Mouse (Mus musculus) frontal cortex, postnatal 25 days (tissue): ENCODE results near the gene Chd3.
"Not testable (repeated sequence)": the region's sequence is repeated elsewhere in the genome, so short reads cannot be mapped to it uniquely, and the experiment has no call there.

Experiments
- DNase-seq, 2 experiments: peaks; one replicate each; pipeline ENCODE4 v3.0.0; 2022; ENCODE audit warnings: low spot score in 2 of 2

Chd3 gene

DNA sequence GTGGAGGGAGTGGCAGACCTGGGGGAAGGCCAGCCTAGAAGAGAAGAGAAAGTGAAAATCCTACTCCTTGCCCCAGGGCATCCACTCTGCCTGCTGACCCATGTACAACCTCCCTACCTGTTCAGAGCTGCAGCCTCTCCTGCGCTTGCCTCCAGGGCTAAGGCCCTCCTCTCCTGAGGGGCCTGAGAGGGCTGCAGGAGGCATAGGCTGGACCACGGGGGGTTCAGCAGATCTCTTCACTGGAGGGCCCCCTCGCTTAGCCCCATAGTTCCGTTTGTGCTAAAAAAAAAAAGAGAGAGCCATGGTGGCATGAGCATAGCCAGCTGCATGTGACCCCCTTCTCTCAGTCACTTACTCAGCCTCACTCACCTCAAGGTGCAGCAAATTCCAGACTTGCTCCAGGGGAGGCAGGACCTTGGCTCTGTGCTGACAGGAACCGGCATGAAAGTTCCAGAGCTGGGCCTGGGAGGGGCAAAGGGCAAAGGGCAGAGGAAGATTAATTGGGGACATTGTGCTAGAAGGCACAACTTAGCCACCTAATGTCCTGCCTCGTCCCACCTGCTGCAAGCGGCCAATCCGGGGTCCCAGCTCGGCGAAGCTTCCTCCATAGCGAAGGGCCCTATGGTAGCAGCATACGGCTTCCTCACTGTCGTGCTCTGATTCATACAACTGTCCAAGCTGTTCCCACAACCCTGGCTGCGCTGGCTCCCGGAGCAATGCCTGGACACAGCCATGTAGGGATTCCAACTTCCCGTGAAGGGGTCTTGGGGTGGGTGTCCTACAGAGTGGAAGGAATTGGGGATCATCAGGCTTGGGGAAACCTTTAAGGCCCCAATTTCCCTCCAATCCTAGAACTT is 37.9 kb upstream of the Chd3 start:
- DNase-seq: no peak

DNA sequence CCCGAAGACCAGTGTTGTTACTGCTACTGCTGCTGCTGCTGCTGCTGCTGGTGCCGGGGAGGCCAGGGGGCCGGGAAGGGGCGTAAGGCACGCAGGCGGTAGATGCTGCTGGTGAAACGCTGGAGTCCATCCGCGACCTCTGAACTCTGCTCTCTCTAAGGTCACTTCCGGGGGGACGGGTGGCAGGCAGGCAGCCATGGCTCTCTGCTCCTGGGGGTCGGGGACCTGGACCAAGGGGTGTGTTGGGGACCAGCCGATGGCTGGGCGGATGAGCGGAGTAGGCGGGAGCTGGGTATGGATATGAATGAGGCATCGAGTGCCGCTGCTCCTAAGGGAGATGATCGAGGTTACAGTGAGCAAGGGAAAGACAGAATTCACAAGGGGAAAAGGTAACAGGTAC is 37.1 kb upstream of the Chd3 start:
- no peak for DNase-seq

DNA sequence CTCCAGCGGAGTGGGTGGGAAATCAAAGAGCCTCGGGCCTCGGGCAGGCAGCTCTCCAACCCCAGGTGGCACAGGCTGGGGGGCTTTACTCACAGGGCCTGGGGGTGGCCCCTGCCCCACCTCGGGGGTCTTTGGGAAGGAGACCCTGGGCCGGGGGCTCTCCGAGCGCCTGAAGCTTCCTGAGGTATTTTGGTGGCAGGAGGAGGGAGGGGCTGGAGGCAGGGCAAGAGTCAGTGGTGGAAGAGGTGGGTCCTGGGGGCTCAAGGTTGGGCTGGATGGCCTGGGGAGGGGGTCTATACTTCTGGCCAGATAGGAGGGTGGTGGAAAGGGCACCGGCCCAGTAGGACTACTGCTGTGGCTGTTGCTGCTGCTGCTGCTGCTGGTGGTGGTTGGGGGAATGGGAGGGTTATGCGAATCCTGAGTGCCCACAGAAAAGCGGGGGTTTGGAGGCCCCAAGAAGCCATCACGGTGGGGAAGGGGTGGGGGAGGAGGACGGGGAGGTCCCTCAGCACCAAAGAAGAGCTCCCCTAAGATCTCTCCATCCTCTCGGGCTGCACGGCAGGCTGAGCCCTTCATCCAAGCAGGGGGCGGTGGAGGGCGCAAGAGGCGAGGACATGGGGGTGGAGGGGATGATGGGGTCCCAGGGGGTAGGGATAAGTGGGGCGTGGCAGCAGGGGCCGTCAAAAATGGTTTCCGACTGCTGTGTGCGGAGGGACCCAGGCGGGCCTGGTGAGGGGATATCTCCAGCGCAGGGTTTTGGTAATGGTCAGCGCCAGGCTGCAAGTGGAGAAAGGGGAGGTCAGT is 36.4 kb upstream of the Chd3 start:
- DNase-seq: no peak

DNA sequence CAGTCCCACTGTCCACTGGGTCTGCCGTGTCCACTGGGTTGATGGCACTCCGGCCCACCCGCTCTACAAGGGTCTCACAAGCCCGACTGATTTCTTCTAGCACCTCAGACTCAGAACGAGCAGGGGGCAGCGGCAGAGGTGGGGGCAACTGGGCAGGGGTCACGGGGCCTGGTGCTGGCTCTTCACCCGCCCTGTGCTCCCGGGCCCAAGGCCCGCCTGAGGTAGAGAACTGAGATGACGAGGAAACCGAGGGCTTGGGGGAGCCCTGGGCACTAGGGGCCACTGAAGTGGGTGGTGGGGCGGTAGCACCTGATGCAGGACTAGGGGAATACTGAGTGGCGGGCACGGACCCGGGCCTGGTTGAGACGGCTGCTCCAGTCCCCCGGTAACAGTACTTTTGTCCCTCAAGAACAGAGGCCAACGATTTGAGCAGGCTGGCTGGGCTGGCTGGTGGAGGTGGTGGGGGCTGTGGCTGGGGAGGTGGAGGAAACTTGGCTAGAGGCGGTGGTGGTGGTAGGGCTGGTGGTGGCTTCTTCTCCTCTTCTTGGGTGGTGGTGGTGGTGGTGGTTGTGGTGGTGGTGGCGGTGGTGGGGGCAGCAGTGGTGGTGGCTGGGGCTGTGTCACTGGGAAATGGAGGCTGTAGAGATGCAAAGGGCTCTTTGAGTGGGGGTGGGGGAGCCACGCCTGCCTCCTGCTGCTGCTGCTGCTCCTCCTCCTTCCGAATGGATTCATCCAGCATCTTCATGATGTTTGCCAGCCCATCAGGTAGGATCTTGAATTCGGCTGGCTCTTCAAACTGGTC is 35.6 kb upstream of the Chd3 start:
- DNase-seq: no peak

DNA sequence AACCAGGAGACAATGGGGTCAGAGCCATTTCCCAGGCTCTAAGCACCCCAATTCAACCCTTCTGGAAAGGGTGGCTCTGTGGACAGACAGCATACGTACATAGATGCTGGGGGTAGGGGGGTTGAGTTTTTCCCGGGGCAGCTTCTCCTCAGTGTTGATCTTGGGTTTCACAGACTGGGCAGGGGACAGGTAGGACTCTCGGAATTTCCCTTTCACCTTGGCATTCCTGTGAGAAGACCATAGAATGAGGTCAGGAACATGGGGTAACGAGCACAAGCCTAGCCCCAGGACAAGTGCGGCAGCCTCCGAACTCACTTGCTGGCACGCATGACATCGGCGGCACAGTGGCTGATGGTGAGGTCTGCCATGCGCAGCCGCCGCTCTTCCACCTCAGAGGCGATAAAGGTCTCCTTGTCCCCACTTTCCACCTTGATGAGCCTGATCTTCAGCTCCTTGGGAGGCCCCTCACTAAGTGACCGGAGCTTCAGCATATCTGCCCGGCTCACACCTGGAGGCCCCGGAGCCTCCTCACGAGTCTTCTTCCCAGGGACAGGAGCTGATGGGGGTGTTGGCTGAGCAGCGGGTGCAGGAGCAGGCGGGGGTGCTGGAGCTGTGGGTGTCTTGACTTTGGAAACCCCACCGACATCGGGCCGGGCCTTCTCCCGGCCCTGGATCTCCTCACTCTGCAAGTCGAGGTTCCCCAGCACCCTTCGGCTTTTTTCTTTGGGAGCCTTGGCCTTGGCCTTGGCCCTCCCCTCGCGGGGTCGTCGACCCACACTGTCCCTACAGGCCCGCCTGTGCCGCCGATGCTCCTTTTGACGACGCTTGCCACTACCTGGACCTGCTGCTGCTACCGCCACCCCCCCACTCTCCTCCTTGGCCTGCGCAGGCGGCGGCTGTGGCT is 34.7 kb upstream of the Chd3 start:
- DNase-seq: no peak

DNA sequence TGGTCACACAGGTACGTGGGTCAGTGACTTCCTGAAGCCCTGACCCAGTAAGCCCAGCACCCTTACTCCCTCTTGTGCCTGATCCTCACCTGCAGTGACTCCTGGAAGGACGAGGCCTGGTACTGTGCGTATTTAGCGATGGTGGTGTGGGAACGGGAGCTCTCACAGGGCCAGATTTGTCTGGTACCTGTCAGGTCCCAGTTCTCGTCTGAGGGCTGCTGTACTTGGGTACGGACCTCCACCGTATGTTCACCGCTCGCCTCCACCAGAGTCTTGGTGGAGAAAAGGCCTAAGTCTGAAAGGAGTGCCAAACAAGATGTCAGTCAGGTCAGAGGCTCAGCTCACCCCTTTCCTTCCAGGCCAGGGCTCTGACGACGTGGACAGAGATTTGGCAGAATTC is 32.8 kb upstream of the Chd3 start:
- no peak for DNase-seq

DNA sequence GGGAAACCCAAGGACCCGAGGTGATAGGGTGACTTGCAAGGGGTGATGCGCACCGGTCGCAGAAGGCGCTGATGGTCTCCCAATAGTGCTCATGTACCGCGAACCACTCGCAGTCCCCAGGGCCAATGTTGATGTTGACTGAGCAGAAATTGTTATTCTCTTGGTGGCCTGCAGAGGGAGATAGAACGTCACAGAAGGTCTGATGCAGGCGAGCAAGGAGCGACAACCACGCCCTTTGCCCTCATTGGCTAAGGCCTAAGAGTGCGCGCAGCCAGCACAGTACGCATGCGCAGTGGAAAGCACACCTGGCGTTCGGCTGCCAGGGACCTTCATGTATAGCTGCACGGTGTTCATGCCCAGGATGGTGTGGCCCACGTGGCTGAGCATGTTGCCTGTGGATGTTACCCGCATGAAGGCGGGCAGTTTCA is 32.0 kb upstream of the Chd3 start:
- DNase-seq: peak; percentile 71 to 81

DNA sequence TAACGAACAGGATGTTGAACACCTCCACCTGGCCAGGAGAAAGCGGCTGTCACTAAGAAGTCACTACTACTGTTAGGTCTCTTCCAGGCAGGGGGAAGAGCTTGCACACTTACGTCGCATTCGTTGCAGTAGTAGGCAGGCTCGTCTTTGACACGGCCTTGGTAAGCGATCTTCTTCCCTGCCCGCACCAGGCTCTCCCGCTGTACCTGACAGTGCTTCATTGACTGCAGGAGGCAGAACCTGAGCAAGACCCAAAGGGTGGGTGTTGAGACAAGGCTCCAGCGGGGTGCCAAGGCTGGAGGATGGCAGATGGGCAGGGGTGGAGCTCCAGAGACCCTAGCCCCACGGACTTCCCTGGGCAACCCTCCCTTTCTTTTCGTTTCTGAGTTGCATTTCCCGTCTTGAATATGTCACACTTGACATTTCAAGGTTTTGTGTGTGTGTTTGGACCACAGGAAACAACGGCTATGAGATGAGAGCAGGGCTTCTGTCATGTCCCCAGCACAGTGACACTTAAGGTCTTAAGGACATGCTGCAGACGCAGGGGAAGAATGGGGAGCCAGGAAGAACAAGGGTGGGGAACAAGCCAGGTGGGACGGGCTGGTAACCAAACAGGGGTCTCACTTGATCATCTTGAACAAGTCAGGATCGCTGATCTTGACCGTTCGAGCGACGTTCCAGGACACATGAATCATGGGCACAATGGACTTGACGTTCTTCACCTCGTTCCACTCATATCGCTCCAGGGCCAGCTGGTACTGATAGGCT is 31.1 kb upstream of the Chd3 start:
- no peak for DNase-seq

DNA sequence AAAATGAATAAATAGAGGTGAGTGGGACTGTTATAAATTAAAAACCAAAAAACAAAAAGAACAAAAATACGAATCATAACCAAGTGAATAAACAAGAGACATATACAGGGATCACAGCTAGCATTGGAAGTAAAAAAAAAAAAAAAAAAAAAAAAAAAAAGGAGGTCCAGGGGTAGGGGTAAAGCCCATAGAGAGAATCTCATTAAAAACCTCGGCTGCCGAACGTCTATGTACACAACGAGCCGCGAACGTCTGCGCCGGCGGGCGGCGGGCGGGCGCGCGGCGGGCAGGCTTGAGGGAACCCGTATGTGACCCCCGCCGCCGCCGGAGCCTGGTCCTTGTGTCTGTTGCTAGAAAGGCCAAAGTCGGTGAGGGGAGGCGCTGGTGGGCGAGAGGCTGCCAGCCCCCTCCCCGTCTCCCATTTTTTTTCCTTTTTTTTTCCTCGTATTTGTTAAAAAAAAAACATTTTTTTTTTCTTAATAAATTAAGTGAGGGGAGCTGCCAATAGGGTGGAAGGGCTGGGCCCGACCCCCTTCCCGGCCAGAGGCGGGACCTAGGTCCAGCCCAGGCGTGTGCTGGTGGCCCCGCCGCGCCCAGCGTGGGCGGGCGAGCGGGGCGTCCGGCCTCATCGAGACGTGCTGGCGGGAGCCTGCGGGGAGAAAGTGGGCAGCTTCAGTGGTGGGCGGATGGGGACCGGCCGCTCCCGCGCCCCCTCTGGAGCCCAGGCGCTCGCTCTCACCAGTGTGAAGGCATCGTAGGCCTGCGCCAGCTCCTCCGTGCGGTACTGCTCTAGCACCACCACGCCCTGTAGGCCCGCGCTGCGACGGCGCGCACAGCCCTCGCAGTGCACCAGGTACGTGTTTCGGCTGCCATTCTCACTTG is 30.2 kb upstream of the Chd3 start:
- no peak for DNase-seq

DNA sequence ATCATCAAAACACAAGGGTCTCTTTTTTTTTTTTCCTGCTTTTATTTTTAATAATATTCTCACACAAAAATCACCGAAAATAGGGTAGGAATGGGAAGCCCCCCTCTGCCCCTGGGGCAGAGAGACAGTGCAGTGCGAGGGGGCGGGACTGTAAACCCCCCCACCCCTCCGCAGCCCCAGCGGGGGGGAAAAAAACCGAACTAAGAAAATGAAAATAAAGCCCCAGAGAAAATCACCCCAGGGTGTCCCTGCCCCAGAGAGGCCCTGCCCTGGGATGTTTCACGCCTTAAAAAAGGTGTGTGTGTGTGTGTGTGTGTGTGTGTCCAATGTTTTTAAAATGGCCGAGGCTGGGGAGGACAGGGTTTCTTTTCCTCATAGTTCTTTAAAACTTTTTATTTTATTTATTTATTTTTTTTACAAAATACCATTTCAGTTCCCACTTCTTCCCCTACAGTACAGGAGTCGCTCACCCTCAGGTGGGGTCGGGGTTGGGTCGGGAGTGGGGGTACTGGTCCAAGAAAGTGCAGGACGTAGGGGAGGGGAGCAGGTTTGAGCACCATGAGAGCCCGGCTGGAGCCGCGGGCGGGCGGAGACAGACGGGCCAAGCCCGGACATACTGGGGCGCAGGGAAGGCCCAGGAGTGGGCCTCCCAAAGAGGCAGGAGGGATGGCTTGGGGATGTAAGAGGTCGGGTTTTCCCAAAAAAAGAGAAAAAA is 29.4 kb upstream of the Chd3 start:
- DNase-seq: no peak

DNA sequence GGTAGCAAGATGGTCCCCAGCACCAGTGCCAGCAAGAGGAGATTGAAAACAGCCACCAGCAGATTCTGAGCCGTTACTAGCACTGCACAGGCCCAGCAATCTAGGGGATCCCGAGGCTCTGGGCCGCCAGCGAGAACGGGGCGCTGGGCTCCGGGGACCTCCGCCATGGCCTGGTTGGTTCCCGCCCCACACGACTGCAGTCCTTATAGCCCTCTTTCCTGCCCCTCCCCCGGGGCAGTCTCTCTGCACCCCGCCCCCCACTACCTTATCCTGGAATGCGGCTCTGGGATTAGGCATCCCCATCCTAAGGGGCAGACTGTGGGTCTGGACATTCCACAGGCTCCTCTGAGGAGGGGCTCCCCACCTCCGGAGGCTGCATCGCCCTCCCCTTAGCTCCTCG is 28.9 kb upstream of the Chd3 start, which contains the start of gene Tmem88:
TSS of gene Tmem88 (minus strand) at position 176 of the 400 bp plus-strand sequence.
- no peak for DNase-seq

DNA sequence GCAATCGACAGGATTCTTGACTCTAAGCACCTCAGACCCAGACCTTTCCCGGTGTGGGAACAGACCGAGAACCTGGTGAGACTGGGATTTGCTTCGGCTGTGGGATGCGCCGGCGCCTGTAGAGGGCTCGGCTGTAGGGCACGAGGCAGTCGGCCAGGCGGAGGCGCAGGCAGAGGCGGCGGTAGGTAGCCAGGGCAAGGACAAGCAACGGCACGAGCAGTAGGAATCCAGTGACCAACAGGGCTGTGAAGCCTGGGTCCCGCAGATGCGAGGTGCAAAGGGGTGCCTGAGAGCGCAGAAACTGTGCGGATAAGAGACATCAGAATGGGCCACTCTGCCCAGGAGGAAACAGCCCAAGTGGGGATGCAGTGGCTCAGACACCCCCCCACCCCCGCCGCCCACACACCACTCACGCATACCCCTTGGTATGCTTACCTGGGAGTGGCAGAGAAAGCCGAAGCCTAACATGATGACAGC is 28.4 kb upstream of the Chd3 start:
- no peak for DNase-seq

DNA sequence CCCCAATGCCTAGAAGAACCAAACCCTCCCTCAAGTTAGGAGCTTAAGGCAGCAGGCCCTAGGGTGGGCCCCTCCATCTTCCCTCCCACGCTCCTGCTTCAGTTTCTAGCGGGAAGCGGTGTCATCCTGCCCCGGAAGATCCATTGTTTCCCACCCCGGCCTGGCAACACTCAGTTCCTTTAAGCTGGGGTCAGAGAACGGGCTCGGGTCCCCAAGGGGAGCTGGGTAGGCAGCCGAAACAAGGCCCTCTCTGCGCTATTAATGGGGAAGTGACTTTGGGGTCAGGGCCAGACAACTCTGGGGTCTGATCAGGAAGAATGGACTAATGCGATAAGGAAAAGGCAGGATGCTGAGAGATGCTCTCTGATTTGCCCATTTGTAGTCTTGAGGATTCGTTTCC is 27.6 kb upstream of the Chd3 start:
- no peak for DNase-seq

DNA sequence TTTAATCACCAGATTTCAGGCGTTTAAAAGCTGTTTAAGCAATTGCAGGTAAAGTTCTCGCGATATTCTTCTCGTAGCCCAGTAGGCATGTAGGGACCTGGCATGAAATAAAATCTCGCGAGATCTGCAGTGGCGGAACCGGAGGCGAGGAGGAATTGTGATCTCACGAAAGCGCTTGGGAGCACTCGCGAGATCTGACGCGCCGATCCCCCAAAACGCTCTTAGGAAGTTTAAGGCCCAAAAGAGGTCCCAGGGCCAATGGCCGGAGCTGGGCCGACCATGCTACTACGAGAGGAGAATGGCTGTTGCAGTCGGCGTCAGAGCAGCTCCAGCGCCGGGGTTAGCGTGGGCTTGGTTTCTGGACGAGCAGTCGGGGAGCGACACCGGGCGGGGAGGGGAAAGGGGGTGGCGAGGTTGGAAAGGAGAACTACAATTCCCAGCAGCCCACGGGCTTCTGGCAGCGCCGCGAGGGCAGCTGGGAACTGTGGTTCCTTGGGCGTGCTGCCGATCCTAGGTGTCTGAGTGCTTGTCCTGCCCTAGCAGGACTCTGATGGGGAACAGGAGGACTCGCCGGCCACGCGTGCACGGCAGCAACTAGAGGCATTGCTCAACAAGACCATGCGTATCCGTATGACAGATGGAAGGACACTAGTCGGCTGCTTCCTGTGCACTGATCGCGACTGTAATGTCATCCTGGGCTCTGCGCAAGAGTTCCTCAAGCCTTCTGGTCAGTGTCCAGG is 26.6 kb upstream of the Chd3 start:
- DNase-seq: peak; percentile 91 to 95

DNA sequence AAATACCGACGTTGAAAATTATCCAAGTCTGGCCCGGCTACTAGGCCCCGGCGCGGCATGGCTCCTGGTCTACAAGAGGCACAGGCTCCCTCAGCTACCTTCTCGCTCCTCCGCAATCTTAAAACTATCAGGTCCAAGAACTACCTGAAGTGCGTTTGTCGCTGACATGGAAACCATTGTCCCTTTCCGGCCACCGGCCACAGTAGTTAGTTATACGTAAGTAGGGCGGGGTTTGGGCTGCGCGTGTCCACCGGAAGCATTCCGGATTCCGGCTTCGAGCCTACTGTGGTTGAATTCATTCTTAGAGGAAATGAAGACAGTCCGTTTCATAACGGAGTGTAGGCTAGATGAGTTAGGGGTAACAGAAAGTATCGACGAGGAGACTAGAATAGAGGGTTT is 26.0 kb upstream of the Chd3 start, which contains the start of the genes Naa38 and Cyb5d1:
TSS of gene Naa38 (plus strand) at position 253 of the 399 bp plus-strand sequence.
TSS of gene Cyb5d1 (minus strand) at position 397 of the 399 bp plus-strand sequence.
- DNase-seq: peak; percentile 81 to 87

DNA sequence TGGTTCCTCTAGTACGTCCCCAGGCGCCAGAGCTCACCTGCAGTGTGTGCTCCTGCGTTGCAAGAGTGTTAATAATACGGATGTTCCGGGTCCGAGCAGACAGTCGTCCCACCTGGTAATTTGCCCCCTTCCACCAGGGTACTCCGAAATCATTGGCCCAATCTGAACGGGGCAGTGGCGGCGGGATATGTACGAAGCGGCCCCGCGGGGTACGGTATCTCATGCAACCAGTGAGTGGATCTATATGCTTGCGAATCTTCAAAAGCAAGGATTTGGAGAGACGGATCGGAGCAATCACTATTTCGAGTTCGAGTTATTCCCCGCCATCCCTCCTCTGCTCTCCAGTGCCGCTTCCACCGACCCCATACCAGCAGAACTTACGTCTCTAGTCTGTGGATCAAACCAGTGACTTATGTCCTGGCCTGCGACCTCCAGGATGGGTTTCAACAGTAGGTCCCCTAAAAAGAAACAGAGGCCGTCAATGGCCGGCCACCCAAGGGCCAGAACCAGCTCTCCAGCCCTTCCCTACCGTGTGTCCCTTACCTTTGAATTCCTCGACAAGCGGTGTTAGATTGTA is 25.5 kb upstream of the Chd3 start:
- DNase-seq: not testable (repeated sequence)

DNA sequence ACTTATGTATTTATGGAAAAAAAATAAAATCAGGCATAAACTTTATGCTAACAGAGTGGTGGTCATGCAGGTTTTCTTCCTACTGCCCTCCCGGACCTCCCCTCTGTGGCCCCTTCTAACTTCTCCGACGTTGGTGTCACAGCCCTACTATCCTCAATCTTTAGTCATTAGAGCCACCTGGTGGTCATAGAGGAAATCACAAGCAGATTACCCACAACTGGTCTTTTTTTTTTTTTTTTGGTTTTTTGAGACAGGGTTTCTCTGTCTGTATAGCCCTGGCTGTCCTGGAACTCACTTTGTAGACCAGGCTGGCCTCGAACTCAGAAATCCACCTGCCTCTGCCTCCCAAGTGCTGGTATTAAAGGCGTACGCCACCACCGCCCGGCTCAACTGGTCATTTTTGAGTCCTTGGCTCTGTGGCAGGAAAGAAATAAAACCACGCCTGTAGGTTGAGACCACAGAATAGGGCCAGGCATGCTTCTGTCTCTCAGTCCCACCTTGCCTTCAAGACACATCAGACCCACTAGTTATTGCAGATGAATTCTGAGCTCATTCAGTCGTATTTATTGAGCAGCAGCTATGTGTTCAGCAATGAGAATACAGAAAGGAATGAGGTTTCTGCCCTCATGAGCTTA is 21.3 kb upstream of the Chd3 start:
- DNase-seq: peak in 1 of 2 experiments; percentile 72
